Mouse (Mus musculus): ENCODE measurements at regions not wholly inside any gene's neighbourhood (a gene's known extent, or its start where the extent isn't known, plus 50 kb on each side); places are given as distances from the start of the nearest gene placed in this dataset.

GRCm38 (mm10) chr5:54254005-54254404, 255.7 kb downstream of the Stim2 start:
- no peak for DNase-seq (ENCODE audit: low spot score)

GRCm38 (mm10) chr5:54258087-54258733, 259.9 kb downstream of the Stim2 start:
- DNase-seq (ENCODE audit: low spot score) = no peak

- no peak for DNase-seq (ENCODE audit: low spot score)
Measured at GRCm38 (mm10) chr5:54264867-54265434, 266.7 kb downstream of the Stim2 start.

GRCm38 (mm10) chr5:54267905-54268590, 269.7 kb downstream of the Stim2 start:
- DNase-seq (ENCODE audit: low spot score) = no peak

- no peak for DNase-seq (ENCODE audit: low spot score)
Measured at GRCm38 (mm10) chr5:54279357-54279756, 281.1 kb downstream of the Stim2 start.

GRCm38 (mm10) chr5:54280670-54281069, 282.4 kb downstream of the Stim2 start:
- no peak for DNase-seq (ENCODE audit: low spot score)

- no peak for DNase-seq (ENCODE audit: low spot score)
Measured at GRCm38 (mm10) chr5:54281121-54281520, 282.8 kb downstream of the Stim2 start.

- no peak for DNase-seq (ENCODE audit: low spot score)
Measured at GRCm38 (mm10) chr5:54290372-54291080, 292.2 kb downstream of the Stim2 start.

- no peak for DNase-seq (ENCODE audit: low spot score)
Measured at GRCm38 (mm10) chr5:54291940-54292339, 293.6 kb downstream of the Stim2 start.

GRCm38 (mm10) chr5:54313660-54314279, 315.5 kb downstream of the Stim2 start:
- no peak for DNase-seq (ENCODE audit: low spot score)

GRCm38 (mm10) chr5:54330415-54330814, 332.1 kb downstream of the Stim2 start:
- DNase-seq (ENCODE audit: low spot score) = no peak

- DNase-seq (ENCODE audit: low spot score) = no peak
Measured at GRCm38 (mm10) chr5:54342976-54343375, 344.7 kb downstream of the Stim2 start.

GRCm38 (mm10) chr5:54343432-54343831, 345.1 kb downstream of the Stim2 start:
- no peak for DNase-seq (ENCODE audit: low spot score)

- DNase-seq (ENCODE audit: low spot score) = no peak
Measured at GRCm38 (mm10) chr5:54348820-54349596, 350.7 kb downstream of the Stim2 start.

GRCm38 (mm10) chr5:54349775-54350332, 351.6 kb downstream of the Stim2 start:
- no peak for DNase-seq (ENCODE audit: low spot score)

GRCm38 (mm10) chr5:54356105-54356504, 357.8 kb downstream of the Stim2 start:
- DNase-seq (ENCODE audit: low spot score) = no peak

- no peak for DNase-seq (ENCODE audit: low spot score)
Measured at GRCm38 (mm10) chr5:54357501-54357900, 359.2 kb downstream of the Stim2 start.

- DNase-seq (ENCODE audit: low spot score) = no peak
Measured at GRCm38 (mm10) chr5:54358221-54358620, 359.9 kb downstream of the Stim2 start.
